Mouse (Mus musculus): ENCODE measurements around the gene Lrrk1. TPM values are rescaled to one million over a fixed set of nuclear protein-coding genes. Genes with fewer than 3 reads are reported as not detected.

Lrrk1 gene
- polyA plus RNA-seq, 1 experiment = 18.9 TPM

- peaks cover 58% of the 10 kb centered on the region for H3K36me3 ChIP-seq (ENCODE audit: control insufficient read depth, insufficient read depth, low read length)
- WGBS = 87% methylated on average over 6 of the region's 6 CpGs
Observed at GRCm38 (mm10) chr7:66266942-66267850, 121.0 kb downstream of the Lrrk1 start.

GRCm38 (mm10) chr7:66263421-66263820, 124.7 kb downstream of the Lrrk1 start:
- Histone ChIP-seq H3K4me3 (ENCODE audit: low read depth, low read length) (no peak overlapping the region), H3K4me1 (ENCODE audit: control insufficient read depth, insufficient read depth, insufficient read length, low read length) (no peaks in the 10 kb centered on the region), H3K36me3 (ENCODE audit: control insufficient read depth, insufficient read depth, low read length) (peaks cover 60% of the 10 kb centered on the region), H3K27me3 (ENCODE audit: control insufficient read depth, insufficient read depth, low read length) (no peaks in the 10 kb centered on the region), H3K27ac (ENCODE audit: insufficient read depth, low read depth, low read length) (peak overlapping the region; percentile 39; the same call in 1 of the 2 replicates)
- TF ChIP-seq POLR2A (IDR thresholded peaks at IDR 0.05; ENCODE audit: low read depth, low read length) (no peak), CTCF (IDR thresholded peaks at IDR 0.05; ENCODE audit: extremely low read depth, insufficient read length, insufficient replicate concordance, low read depth, low read length) (no peak)
- 72% methylated on average over 5 of the region's 5 CpGs for WGBS

More at GRCm38 (mm10) chr7:66266942-66267850, 121.0 kb downstream of the Lrrk1 start:
- Histone ChIP-seq H3K27me3 (ENCODE audit: control insufficient read depth, insufficient read depth, low read length) (no peaks in the 10 kb centered on the region), H3K4me1 (ENCODE audit: control insufficient read depth, insufficient read depth, insufficient read length, low read length) (no peaks in the 10 kb centered on the region), H3K27ac (ENCODE audit: insufficient read depth, low read depth, low read length) (no peak overlapping the region), H3K4me3 (ENCODE audit: low read depth, low read length) (no peak overlapping the region)
- TF ChIP-seq CTCF (IDR thresholded peaks at IDR 0.05; ENCODE audit: extremely low read depth, insufficient read length, insufficient replicate concordance, low read depth, low read length) (no peak), POLR2A (IDR thresholded peaks at IDR 0.05; ENCODE audit: low read depth, low read length) (no peak)

DNA sequence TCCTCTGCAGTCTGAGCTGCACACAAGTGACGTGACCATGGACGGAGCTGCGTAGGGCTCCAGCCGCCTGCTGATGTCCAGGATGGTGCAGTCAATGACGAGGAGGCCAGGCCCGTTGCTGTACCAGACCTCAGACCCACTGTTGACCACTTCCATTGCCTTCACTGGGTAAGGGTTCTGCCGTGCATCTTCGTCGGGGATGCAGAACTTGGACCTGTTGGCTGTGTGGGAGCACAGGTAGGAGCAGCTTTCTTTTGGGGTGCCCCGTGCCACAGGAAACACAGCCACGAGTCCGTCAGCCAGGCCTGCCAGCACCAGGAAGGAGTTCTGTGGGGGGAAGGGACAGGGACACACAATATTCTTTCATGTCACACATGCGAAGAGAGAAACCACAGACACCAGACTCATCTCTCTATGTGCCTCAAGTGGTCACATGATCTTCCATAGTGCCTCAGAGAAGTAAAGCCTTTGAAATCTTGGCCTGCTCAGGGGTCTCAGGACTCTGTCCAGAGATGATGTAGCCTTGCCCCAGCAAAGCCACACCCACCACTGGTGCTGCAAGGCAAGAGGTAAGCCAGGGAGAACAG, 125.5 kb downstream of the Lrrk1 start:
- Histone ChIP-seq H3K4me3 (ENCODE audit: low read depth, low read length) (no peak overlapping the region; the same call in 1 of the 2 replicates), H3K36me3 (ENCODE audit: control insufficient read depth, insufficient read depth, low read length) (peaks cover 62% of the 10 kb centered on the region), H3K27me3 (ENCODE audit: control insufficient read depth, insufficient read depth, low read length) (no peaks in the 10 kb centered on the region), H3K27ac (ENCODE audit: insufficient read depth, low read depth, low read length) (0 out of 2 replicates have a peak overlapping the region, but pooled peaks have one; percentile 9), H3K4me1 (ENCODE audit: control insufficient read depth, insufficient read depth, insufficient read length, low read length) (no peaks in the 10 kb centered on the region; the same call in 1 of the 2 replicates)
- TF ChIP-seq CTCF (IDR thresholded peaks at IDR 0.05; ENCODE audit: extremely low read depth, insufficient read length, insufficient replicate concordance, low read depth, low read length) (no peak), POLR2A (IDR thresholded peaks at IDR 0.05; ENCODE audit: low read depth, low read length) (no peak)
- 89% methylated on average over 13 of the region's 13 CpGs for WGBS

DNA sequence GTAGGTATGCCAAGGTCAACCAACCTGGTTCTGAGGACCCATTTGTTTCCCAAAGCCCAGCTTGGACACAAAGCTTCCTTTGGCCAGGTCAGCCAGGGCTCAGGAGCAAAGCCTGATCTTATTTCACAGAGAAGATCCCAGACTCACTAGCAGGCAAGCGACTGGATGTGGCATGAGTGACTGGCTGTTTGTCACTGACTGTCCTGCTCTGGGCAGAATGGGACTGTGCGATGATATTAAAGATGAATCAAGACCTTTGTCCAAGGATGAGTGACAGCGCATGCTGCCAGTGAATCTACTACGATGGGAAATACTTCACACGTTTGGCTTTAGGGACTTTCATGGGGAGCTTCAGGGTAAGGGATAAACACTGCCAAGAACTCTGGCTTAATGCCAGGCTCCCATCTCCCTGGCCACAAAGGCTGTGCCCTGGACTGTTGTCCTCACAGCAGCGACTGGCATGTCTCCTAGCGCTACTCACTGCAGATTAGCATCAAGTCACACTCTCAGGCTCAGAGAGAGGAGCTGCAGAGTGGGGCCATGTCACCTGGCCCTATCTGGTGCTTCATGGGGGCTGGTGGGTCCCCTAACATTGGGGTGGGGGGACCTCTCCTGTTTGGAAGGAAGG, 127.3 kb downstream of the Lrrk1 start:
- H3K4me3 ChIP-seq (ENCODE audit: low read depth, low read length) = no peak overlapping the region
- H3K4me1 ChIP-seq (ENCODE audit: control insufficient read depth, insufficient read depth, insufficient read length, low read length) = no peaks in the 10 kb centered on the region; the same call in 1 of the 2 replicates
- H3K36me3 ChIP-seq (ENCODE audit: control insufficient read depth, insufficient read depth, low read length) = peaks cover 55% of the 10 kb centered on the region
- no peaks in the 10 kb centered on the region for H3K27me3 ChIP-seq (ENCODE audit: control insufficient read depth, insufficient read depth, low read length)
- 76% methylated on average over 7 of the region's 7 CpGs for WGBS
- no peak overlapping the region for H3K27ac ChIP-seq (ENCODE audit: insufficient read depth, low read depth, low read length)
- TF ChIP-seq CTCF (IDR thresholded peaks at IDR 0.05; ENCODE audit: extremely low read depth, insufficient read length, insufficient replicate concordance, low read depth, low read length) (no peak), POLR2A (IDR thresholded peaks at IDR 0.05; ENCODE audit: low read depth, low read length) (no peak)

DNA sequence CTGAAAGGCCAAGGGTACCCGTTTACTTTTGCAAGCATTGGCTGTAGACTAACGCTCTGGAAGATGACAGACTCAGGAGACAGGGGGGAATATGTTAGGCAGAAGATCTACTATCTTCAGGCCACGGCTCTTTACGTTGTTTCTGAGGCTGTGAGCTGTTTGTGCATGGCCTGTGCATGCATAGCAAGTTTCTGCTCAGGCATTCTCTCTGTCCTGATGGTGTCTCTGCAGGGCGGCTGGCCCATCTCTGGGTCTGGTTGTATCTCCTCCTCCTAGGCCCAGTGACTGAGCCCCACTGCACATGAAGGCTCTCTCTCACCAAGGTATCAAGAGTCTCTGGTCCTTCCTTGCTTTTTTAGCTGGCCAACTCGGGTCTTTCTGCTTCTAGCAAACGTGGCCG, 127.9 kb downstream of the Lrrk1 start:
- peaks cover 51% of the 10 kb centered on the region for H3K36me3 ChIP-seq (ENCODE audit: control insufficient read depth, insufficient read depth, low read length)
- H3K27me3 ChIP-seq (ENCODE audit: control insufficient read depth, insufficient read depth, low read length) = no peaks in the 10 kb centered on the region
- 86% methylated on average over 8 of the region's 8 CpGs for WGBS
- no peak for TF ChIP-seq POLR2A (IDR thresholded peaks at IDR 0.05; ENCODE audit: low read depth, low read length)
- TF ChIP-seq CTCF (IDR thresholded peaks at IDR 0.05; ENCODE audit: extremely low read depth, insufficient read length, insufficient replicate concordance, low read depth, low read length) = no peak
- H3K4me1 ChIP-seq (ENCODE audit: control insufficient read depth, insufficient read depth, insufficient read length, low read length) = no peaks in the 10 kb centered on the region; the same call in 1 of the 2 replicates
- no peak overlapping the region for H3K4me3 ChIP-seq (ENCODE audit: low read depth, low read length)
- H3K27ac ChIP-seq (ENCODE audit: insufficient read depth, low read depth, low read length) = no peak overlapping the region

- H3K27me3 ChIP-seq (ENCODE audit: control insufficient read depth, insufficient read depth, low read length) = no peaks in the 10 kb centered on the region
- peaks cover 47% of the 10 kb centered on the region for H3K36me3 ChIP-seq (ENCODE audit: control insufficient read depth, insufficient read depth, low read length)
- H3K4me1 ChIP-seq (ENCODE audit: control insufficient read depth, insufficient read depth, insufficient read length, low read length) = no peaks in the 10 kb centered on the region; the same call in 1 of the 2 replicates
- WGBS = 90% methylated on average over 14 of the region's 14 CpGs
- TF ChIP-seq POLR2A (IDR thresholded peaks at IDR 0.05; ENCODE audit: low read depth, low read length) = no peak
- no peak overlapping the region for H3K4me3 ChIP-seq (ENCODE audit: low read depth, low read length)
- no peak overlapping the region for H3K27ac ChIP-seq (ENCODE audit: insufficient read depth, low read depth, low read length)
Observed at GRCm38 (mm10) chr7:66259436-66260206, 128.5 kb downstream of the Lrrk1 start.

Measured in small intestine, adult 2 months (tissue).